Mouse (Mus musculus) T-helper 17 cell (primary cell): ENCODE measurements around the gene Irf2bp1.

Experiments
- in situ Hi-C, 2 experiments: fragments of 300-600 bp; cut with MboI, MseI; formaldehyde crosslinking; loops; 1 replicate in 1 of 2; 2 replicates in 1 of 2; pipeline ENCODE4 v1.15.1; 2025; ENCODE audit warnings: high pct_unique_total_duplicates in 2 of 2

The Irf2bp1 gene

DNA sequence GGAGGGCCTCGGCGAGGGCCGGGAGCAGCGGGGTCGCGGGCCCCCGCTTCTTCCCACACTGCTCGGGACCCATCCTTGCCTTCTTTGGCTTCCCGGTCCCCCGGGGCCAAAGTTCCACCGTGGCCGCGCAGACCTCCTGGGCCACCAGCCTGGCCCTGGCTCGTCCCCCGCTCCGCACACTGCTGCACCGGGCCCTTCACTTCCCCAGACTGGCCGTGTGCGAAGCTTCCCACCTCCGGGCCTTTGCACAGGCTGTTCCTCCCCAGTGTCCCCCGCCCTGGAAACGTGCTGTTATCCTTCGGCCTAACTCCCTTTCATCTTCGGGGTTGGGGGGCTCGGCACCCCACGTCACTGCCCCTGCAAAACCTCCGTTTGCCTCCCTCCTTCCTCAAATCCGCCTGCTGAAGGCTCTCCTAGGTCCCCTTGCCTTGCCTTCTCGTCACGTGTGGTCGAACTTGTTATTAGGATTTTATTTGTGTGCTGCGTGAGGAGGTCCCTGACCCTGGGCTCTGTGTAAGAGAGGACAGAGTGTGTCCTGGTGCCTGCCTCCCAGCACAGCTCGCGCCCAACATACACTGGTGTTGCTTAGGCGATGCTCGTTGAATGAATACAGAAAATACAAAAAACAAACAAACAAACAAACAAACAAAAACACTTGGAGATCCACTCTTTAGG lies 20.9 kb downstream of the Irf2bp1 start:
- in situ Hi-C loops, result no loop called here

DNA sequence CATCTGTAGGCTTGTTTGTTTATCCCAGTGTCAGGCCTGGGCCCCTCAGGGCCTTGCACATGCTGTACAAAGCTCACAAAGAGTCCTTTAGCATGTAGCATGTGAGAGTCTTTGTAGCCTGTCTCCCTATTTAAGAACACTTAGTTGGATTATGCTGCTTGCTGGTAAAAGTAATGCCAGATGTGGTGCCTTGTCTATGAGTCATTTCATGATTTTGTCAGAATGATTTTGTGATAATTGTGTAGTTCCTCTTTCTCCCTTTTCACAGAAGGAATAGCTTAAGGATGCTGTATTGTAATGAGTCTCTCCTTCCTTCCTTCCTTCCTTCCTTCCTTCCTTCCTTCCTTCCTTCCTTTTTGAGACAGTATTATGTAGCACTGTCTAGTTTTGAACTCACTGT lies 24.2 kb downstream of the Irf2bp1 start:
- in situ Hi-C loops, result no loop called here

DNA sequence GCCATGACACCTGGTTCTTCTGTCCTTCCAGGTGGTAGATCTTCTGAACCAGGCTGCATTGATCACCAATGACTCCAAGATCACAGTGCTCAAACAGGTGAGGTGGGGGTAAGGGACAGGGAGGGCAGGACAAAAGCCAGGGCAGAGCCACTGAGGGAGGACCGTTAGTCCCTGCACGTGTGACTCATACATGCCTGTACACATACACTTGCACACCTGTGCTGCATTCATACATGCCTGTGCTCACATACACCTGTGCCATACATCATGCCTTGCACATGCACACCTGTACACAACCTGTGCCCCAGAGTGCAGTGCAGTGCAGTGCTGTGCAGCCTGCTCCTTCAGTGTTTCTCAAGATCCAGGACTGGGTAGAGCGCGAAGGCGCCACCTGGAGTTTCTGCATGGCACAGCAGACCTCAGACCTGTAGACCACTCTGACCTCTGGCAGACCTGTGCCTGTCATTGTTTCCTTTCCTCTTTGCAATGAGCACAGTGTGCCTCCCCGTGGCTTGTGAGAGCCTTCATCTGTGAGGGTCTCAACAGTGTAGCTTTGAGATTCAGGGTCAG lies 25.3 kb downstream of the Irf2bp1 start:
- in situ Hi-C loops, result no loop called here

DNA sequence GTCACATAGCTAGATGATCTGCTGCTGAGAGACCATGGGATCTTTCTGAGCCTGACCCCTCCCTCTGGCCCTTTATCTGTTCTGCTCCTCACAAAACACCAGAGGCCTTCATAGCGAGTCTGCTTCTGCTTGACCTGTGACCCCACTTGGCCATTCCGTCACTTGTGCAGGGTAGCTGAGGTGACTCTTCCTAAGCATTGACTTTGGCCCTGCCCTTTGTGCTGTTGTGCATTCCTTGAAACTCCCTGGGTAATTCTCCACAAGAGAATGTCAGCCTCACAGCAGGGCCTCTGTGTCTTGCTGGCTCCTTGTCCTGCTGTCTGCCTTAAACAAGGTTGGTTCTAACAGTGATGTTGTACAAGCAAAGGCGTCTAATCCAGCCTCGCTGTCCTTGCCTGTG lies 27.8 kb downstream of the Irf2bp1 start:
- in situ Hi-C loops, result no loop called here

DNA sequence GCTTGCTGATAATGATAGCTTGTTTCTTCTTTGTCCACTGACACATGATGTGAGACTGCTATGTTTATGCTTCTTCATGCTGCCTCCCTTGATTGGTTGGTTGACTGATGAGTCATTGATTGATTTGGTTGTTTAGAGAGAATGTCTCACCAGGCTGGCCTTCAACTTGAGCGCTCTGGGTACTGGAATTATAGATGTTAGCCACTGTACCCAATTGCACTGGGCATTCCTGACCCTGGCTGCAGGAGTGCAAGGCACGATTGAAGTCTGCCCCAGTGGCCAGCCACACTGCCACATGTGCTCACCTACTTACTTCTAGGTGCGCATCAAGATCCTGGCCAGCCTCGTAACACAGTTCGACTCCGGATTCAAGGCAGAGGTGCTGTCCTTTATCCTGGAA lies 40.8 kb downstream of the Irf2bp1 start:
- in situ Hi-C loops, result no loop called here

DNA sequence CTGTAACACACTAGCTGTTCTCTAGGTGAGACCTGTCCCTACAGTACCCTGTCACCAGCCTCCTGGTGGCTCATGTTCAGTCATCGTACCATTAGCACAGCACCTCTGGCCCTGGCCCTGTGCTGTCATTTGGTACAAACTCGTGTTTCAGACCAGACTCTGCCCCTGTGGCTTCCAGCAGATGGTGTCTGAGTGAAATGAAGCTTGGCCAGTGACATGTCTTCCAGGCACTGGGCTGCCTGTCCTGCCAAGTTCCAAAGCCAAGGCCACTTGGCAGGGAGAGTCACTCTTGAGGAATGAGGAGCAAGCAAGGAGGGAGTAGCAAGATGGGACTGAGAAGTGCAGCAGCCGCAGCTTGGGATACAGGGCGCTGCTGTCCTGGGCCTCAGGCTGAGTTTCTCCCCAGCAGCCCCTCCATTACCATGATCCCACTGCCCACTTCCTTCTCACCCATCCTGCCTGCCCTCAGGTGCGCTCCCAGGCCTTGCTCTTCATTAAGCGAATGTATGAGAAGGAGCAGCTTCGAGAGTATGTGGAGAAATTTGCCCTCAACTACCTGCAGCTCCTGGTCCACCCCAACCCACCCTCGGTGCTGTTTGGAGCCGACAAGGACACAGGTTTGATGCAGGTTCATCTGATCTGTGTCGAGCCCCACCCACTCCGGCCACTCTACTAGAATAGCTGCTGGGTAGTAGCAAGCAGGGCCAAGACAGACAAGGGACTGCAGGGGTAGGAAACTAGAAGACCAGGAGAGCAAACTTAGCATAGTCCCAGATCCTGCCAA lies 42.6 kb downstream of the Irf2bp1 start:
- in situ Hi-C loops, result no loop called here

DNA sequence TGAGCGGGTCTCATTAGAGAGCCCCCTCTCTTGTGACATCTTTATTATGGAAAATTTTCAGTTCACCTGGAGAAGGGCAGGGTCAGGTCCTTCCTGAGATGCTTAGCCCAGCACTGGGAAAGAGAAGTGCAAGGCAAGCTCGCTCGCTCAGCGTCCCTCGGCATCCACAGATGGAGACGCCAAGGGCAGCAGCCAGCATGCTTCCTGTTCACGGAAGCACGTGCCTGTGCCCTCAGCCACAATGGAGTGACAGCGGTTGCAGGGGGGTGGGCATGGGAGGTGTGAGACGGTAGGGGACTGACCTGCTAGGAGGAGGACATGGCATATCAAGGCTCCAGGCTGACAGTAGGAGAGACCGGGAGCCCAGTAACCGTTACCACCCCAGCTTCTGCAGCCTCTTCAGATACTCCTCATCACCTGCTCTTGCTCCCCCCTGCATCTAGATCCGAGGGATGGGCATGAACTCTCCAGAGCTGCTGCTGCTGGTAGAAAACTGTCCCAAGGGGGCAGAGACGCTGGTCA lies 44.2 kb downstream of the Irf2bp1 start:
- in situ Hi-C loops, result no loop called here

DNA sequence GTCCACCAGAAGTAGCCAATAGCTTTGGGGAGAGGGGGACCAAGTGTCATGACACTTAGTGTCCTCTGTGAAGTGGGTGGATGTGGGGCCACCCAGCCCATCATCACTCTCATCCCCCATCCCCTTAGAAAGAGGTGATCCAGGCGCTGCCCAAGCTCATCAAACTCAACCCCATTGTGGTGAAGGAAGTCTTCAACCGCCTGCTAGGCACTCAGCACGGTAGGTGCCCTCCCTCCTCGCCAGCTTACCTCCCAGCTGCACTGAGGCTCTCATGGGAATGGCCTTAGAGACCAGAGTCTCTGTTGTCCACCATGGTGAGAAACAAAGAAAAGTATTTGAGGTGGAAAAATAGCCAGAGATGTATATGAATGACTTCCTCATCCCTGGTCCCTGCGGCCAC lies 45.4 kb downstream of the Irf2bp1 start:
- in situ Hi-C loops, result no loop called here

DNA sequence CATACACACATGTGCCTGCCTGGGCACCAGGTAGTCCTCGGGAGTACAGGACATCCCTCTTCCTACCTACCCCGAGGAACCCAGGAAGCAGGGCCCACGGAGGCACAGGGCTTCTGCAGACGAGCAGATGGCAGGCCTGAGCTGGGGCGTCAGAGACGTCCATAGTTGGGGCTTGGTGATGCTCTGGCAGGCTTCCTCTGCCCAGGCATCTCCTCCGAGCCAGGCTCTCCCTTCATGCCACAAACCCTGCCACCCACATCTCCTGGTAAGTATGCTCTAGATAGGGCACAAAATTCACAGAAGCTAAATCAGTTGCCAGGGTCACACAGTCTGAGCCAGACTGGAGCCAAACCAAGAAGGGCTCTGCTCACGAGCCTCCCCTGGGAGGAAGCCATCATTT lies 46.3 kb downstream of the Irf2bp1 start:
- in situ Hi-C loops, result no loop called here

DNA sequence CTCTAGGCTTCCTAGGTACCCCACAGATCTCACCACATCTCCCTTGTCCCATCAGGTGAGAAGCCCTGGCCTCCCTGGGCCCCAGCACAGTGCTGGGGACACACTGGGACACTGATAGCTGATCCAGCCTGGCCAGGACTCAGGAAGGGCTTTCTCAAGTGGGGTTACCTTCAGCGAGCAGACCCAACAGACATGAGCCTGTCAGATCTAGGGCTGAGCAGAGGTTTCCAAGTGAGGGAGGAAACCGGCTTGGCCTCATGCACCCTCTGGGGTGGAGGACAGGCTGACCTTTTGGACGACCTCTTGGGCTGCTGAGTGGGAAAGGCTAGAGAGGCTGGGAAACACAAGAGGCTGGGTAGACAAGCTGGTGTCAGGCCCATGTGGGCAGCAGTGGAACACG lies 47.3 kb downstream of the Irf2bp1 start:
- in situ Hi-C loops, result no loop called here

DNA sequence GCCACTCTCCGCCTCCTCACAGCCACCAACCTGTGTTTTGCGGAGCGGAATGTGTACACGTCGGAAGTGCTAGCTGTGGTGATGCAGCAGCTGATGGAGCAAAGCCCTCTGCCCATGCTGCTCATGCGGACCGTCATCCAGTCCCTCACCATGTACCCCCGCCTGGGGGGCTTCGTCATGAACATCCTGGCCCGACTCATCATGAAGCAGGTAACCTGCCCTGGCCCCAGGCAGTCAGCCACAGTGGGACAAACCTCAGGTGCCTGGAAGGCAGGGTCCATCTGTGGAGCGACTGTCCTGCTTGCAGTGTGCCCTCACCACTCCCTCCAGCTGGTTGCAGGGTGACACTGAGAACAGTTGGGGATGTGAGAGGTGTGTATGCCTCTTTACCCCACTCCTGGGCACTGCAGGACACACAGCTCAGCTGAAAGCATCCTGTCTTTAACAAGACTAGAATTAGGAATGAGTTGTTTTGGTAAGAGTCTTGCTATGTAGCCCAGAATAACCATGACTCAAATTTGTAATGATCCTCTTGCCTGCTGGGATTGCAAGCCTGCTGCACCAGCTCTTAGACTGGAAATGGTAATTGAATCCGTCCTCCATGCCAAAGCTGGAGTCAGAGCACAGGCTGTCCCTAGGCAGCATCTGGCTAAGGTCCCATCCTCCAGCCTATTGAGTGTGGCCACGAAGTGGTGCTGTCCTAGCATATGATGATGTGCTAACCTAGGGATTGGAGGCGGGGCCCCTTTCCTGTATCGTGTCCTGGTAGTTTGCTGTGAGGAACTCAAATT lies 48.7 kb downstream of the Irf2bp1 start:
- in situ Hi-C loops, result no loop called here

DNA sequence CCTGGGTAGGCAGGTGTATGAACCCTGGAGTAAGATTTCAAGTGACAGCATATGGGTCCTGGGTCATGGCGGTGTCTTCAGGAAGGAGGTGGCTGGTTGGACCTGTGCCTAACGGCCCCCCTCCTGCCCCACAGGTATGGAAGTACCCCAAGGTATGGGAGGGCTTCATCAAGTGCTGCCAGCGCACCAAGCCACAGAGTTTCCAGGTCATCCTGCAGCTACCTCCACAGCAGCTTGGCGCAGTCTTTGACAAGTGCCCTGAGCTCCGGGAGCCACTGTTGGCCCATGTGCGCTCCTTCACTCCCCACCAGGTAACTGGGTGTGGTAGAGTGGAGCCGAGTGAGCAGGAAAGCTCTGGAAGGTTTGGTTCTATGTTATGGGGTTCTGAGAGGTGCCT lies 49.3 kb downstream of the Irf2bp1 start:
- in situ Hi-C loops, result no loop called here

DNA sequence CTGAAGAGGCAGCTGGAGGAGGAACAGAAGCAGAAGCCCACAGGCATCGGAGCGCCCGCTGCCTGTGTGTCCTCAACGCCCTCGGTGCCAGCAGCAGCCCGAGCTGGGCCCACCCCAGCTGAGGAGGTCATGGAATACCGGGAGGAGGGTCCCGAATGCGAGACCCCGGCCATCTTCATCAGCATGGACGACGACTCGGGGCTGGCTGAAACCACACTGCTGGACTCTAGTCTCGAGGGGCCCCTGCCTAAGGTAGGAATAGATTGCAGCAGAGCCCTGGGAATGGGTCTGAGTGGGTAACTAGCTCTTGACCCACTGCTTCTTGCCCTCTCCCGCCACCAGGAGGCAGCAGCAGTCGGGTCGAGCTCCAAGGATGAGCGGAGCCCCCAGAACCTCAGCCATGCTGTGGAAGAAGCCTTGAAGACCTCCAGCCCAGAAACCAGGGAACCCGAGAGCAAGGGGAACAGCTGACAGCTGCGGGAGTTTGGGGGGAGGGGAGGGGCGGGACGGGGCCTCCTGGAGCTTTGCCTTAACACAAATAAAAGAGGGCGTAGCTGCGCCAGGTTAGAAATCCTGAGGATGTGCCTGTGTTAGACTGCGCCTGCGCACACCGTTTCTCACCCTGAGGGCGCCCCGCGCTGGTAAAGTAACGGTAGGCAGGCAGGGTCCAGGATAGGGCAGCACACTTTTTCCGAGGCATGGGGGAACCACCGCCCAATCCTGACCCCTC lies 50.4 kb downstream of the Irf2bp1 start, which contains the start of gene Rsph6a:
Gene Rsph6a (plus strand): TSS at position 644 of the 730 bp plus-strand sequence.
- in situ Hi-C loops, result no loop called here

DNA sequence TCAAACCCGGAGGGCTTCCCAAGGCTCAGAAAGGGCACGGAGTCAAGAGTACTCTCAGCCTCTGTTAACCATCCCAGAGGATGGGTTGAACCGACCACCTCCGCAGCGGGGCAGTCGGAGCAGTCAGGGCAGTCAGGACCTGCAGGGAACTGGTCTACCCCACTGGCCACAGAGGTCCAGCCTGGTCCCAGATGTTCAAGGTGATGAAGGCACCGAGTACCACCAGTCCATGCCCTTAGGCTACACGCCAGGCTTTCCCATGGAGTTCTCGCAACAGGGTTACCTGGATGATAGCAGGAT lies 50.9 kb downstream of the Irf2bp1 start:
- in situ Hi-C loops, result no loop called here

DNA sequence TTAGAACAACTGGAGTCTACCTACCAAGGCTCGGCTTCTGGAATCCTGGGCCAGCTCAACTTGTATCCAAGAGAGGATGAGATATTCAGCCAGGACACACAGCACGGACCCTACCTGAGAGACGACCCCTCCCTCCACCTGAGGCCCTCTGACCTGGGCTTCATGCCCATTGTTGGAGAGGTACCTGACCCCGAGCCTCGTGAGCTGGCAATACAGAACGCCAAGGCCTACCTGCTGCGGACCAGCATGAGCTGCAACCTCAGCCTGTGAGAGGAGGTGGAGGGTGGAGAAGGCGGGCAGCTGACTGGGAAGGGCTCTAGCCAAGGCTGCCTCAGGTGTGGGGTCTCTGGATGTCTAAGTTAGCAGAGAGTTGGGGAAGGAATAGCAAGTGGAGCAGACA lies 51.3 kb downstream of the Irf2bp1 start:
- in situ Hi-C loops, result no loop called here
